Mouse (Mus musculus) ES-E14 (cell line): ENCODE data around the gene Myl3. TPM values are rescaled to one million over a fixed set of nuclear protein-coding genes. Genes with fewer than 3 reads are reported as not detected.
A peak's percentile ranks its signal among the peaks of the same experiment; 100 is the strongest.

Source experiments
- DNase-seq: peaks from one replicate; pipeline ENCODE4 v3.0.0-alpha.2; 2013; ENCODE audit warnings: low read depth, low spot score
- H3K27ac ChIP-seq: 2 replicates; pipeline ENCODE4 v1.5.1; 2012; ENCODE audit warnings: low read depth, mild to moderate bottlenecking, low read length, moderate library complexity, mixed read lengths; ENCODE audit not compliant: poor library complexity, insufficient read depth, severe bottlenecking
- H3K36me3 ChIP-seq: 2 replicates; pipeline ENCODE4 v1.6.1; 2012; ENCODE audit warnings: mild to moderate bottlenecking, low read length, moderate library complexity, mixed read lengths; ENCODE audit not compliant: control insufficient read depth, poor library complexity, insufficient read depth, severe bottlenecking
- H3K4me1 ChIP-seq, 2 experiments: fragments of 150-350 bp in 1 of 2; sonication (generic) in 1 of 2; 2 replicates each; pipeline ENCODE4 v1.6.1; 2012; ENCODE audit warnings: low read length in 2 of 2, mild to moderate bottlenecking in 1 of 2, mixed read lengths in 1 of 2; ENCODE audit not compliant: control insufficient read depth in 2 of 2, insufficient read depth in 2 of 2, poor library complexity in 1 of 2
- H3K4me3 ChIP-seq, 2 experiments: fragments of 150-350 bp in 1 of 2; sonication (generic) in 1 of 2; 2 replicates each; pipeline ENCODE4 v1.5.1; 2012; ENCODE audit warnings: low read length in 2 of 2, low read depth in 1 of 2, mild to moderate bottlenecking in 1 of 2, mixed read lengths in 1 of 2; ENCODE audit not compliant: insufficient read depth in 1 of 2, poor library complexity in 1 of 2, severe bottlenecking in 1 of 2
- H3K9ac ChIP-seq: 2 replicates; pipeline ENCODE4 v1.6.1; 2012; ENCODE audit warnings: low read depth, mild to moderate bottlenecking, low read length, mixed read lengths; ENCODE audit not compliant: poor library complexity, insufficient read depth, severe bottlenecking
- H3K9me3 ChIP-seq: fragments of 150-350 bp; sonication (generic); 2 replicates; pipeline ENCODE4 v1.6.1; 2012; ENCODE audit warnings: low read depth, mild to moderate bottlenecking, low read length; ENCODE audit not compliant: control insufficient read depth, insufficient read depth
- CHD2 ChIP-seq: IDR thresholded peaks from 2 replicates; pipeline ENCODE4 v1.6.1; 2014; ENCODE audit warnings: mild to moderate bottlenecking, low read depth, low read length, inconsistent platforms
- HCFC1 ChIP-seq: IDR thresholded peaks from 2 replicates; pipeline ENCODE4 v1.6.1; 2012; ENCODE audit warnings: low read length, inconsistent platforms, borderline replicate concordance; ENCODE audit not compliant: insufficient read depth
- MAFK ChIP-seq: IDR thresholded peaks from 2 replicates; pipeline ENCODE4 v1.6.1; 2014; ENCODE audit warnings: mild to moderate bottlenecking, low read depth, low read length, inconsistent platforms; ENCODE audit not compliant: insufficient read depth
- ZC3H11A ChIP-seq: IDR thresholded peaks from 2 replicates; pipeline ENCODE4 v1.6.1; 2012; ENCODE audit warnings: low read depth, mild to moderate bottlenecking, inconsistent platforms, low read length, borderline replicate concordance
- ZNF384 ChIP-seq: IDR thresholded peaks from 2 replicates; pipeline ENCODE4 v1.6.1; 2012; ENCODE audit warnings: low read depth, low read length, inconsistent platforms
- in situ Hi-C, 2 experiments: fragments of 600-800 bp; cut with MboI; formaldehyde crosslinking; loops; one replicate each; pipeline ENCODE4 v1.15.1; 2025; ENCODE audit warnings: low sequenced_read_pairs in 2 of 2, inconsistent platforms in 1 of 2; ENCODE audit not compliant: unreplicated experiment in 2 of 2
- total RNA-seq: library from RNA; depleted of rRNA; stranded (reverse); fragments of 300-350 nt; gene quantifications from 2 replicates; pipeline ENCODE4 v1.2.3, GENCODE M21; 2012

Gene Myl3
- total RNA-seq, 1 experiment = 0.89 TPM

- no peak overlapping the region for H3K27ac ChIP-seq
- DNase-seq = no peak
- H3K4me1 ChIP-seq = peaks cover 4 to 6% of the 10 kb centered on the region in 2 experiments; a peak in 2 of 4 replicates
- H3K9me3 ChIP-seq = no peaks in the 10 kb centered on the region
- in situ Hi-C loops = no loop called here
- H3K4me3 ChIP-seq = no peak overlapping the region
- no peak overlapping the region for H3K9ac ChIP-seq
- no peaks in the 10 kb centered on the region for H3K36me3 ChIP-seq
- TF ChIP-seq ZNF384 (no peak), CHD2 (no peak), HCFC1 (no peak), MAFK (no peak), ZC3H11A (no peak)
These were observed 5.3 kb upstream of the Myl3 start for GRCm38 (mm10) chr9:110736362-110736761.

GRCm38 (mm10) chr9:110738054-110738453 lies 3.6 kb upstream of the Myl3 start:
- Histone ChIP-seq H3K9me3 (no peaks in the 10 kb centered on the region), H3K9ac (no peak overlapping the region), H3K4me3 (no peak overlapping the region), H3K27ac (no peak overlapping the region), H3K4me1 (peaks cover 0 to 7% of the 10 kb centered on the region in 2 experiments; a peak in 1 of 4 replicates), H3K36me3 (no peaks in the 10 kb centered on the region)
- DNase-seq = no peak
- in situ Hi-C loops = no loop called here
- TF ChIP-seq CHD2 (no peak), MAFK (no peak), ZC3H11A (no peak), ZNF384 (no peak), HCFC1 (no peak)

- Histone ChIP-seq H3K36me3 (no peaks in the 10 kb centered on the region), H3K9ac (no peak overlapping the region), H3K4me3 (no peak overlapping the region), H3K27ac (no peak overlapping the region), H3K9me3 (no peaks in the 10 kb centered on the region), H3K4me1 (peaks cover 0 to 4% of the 10 kb centered on the region in 2 experiments; a peak in 2 of 4 replicates)
- in situ Hi-C loops = no loop called here
- no peak for TF ChIP-seq ZNF384
- no peak for TF ChIP-seq MAFK
- TF ChIP-seq HCFC1 = no peak
- TF ChIP-seq CHD2 = no peak
- DNase-seq = no peak
These were observed 1.7 kb upstream of the Myl3 start for GRCm38 (mm10) chr9:110739961-110740360.

- Histone ChIP-seq H3K4me3 (peak overlapping the region; percentile 74 to 92), H3K36me3 (no peaks in the 10 kb centered on the region), H3K4me1 (peaks cover 0 to 2% of the 10 kb centered on the region in 2 experiments; a peak in 2 of 4 replicates), H3K27ac (no peak overlapping the region), H3K9me3 (no peaks in the 10 kb centered on the region), H3K9ac (peak overlapping the region; percentile 73)
- DNase-seq = no peak
- no peak for TF ChIP-seq ZNF384
- no peak for TF ChIP-seq CHD2
- no peak for TF ChIP-seq HCFC1
- TF ChIP-seq MAFK = no peak
- no peak for TF ChIP-seq ZC3H11A
- in situ Hi-C loops = no loop called here
These were observed 762 bp downstream of the Myl3 start for GRCm38 (mm10) chr9:110742295-110742950.

GRCm38 (mm10) chr9:110742951-110743455 lies 1.3 kb downstream of the Myl3 start:
- in situ Hi-C loops = no loop called here
- Histone ChIP-seq H3K36me3 (no peaks in the 10 kb centered on the region), H3K9ac (peak overlapping the region; percentile 73), H3K4me1 (peaks cover 0 to 2% of the 10 kb centered on the region in 2 experiments; a peak in 2 of 4 replicates), H3K27ac (no peak overlapping the region), H3K4me3 (peak overlapping the region; percentile 74 to 92), H3K9me3 (no peaks in the 10 kb centered on the region)
- no peak for DNase-seq
- TF ChIP-seq ZC3H11A = no peak
